Mouse (Mus musculus) stomach, embryonic 16.5 days (tissue): Measurements from ENCODE around the gene Tulp2. TPM values are rescaled to one million over a fixed set of nuclear protein-coding genes. Genes with fewer than 3 reads are reported as not detected.

Experiments
- ATAC-seq: fragments of 200-750 bp; cut with Nextera tagmentation; 2 replicates; pipeline ENCODE4 v1.8.0; 2017; ENCODE audit warnings: moderate number of reproducible peaks, moderate TSS enrichment; ENCODE audit not compliant: insufficient read depth, low FRiP score
- H3K27ac ChIP-seq: fragments of 300-500 bp; sonication (generic); 2 replicates; pipeline ENCODE4 v1.5.1; 2014; ENCODE audit warnings: low read length
- H3K27me3 ChIP-seq: fragments of 300-500 bp; sonication (generic); 2 replicates; pipeline ENCODE4 v1.6.1; 2014; ENCODE audit warnings: low read length, control low read depth, mixed read lengths; ENCODE audit not compliant: control insufficient read depth, insufficient read depth
- H3K36me3 ChIP-seq: fragments of 300-500 bp; sonication (generic); 2 replicates; pipeline ENCODE4 v1.6.1; 2014; ENCODE audit warnings: low read length; ENCODE audit not compliant: control insufficient read depth, insufficient read depth
- H3K4me1 ChIP-seq: fragments of 300-500 bp; sonication (generic); 2 replicates; pipeline ENCODE4 v1.6.1; 2014; ENCODE audit warnings: low read length, control low read depth, mixed read lengths; ENCODE audit not compliant: control insufficient read depth, insufficient read depth
- H3K4me2 ChIP-seq: fragments of 300-500 bp; sonication (generic); 2 replicates; pipeline ENCODE4 v1.6.1; 2014; ENCODE audit warnings: low read depth, low read length, mixed read lengths
- H3K4me3 ChIP-seq: fragments of 300-500 bp; sonication (generic); replicated peaks from 2 replicates; pipeline ENCODE4 v1.5.1; 2014; ENCODE audit warnings: mild to moderate bottlenecking, low read length
- H3K9ac ChIP-seq: fragments of 300-500 bp; sonication (generic); 2 replicates; pipeline ENCODE4 v1.6.1; 2014; ENCODE audit warnings: low read length
- H3K9me3 ChIP-seq: fragments of 300-500 bp; sonication (generic); replicated peaks from 2 replicates; pipeline ENCODE4 v1.6.1; 2016; ENCODE audit warnings: low read length, control low read depth; ENCODE audit not compliant: control insufficient read depth
- WGBS: fragments of 180-500 bp; shearing (Covaris S2); extraction: QIAGEN DNeasy Blood & Tissue Kit; methylation state at CpG from one replicate; pipeline ENCODE4 v1.1.7; 2014; 5-methylcytosine and 5-hydroxymethylcytosine counted together
- polyA plus RNA-seq: library from polyadenylated mRNA; unstranded; fragments of >200 nt; fragmentation: Nextera tagmentation; extraction: Ambion mirVana; gene quantifications from 2 replicates; pipeline ENCODE4 v1.2.1, GENCODE M21; 2015

Tulp2 gene
- 1.4 and 1.5 TPM in 2 replicates for polyA plus RNA-seq

- no peak within 1 kb of the TSS for H3K4me2 ChIP-seq
- 0 out of 2 replicates have a peak, but pooled peaks cover 2% of the 10 kb centered on the region for H3K4me1 ChIP-seq
- H3K9ac ChIP-seq: no peak within 1 kb of the TSS
- H3K4me3 ChIP-seq: no peak within 1 kb of the TSS
- no peaks in the 10 kb centered on the region for H3K9me3 ChIP-seq
- ATAC-seq: peak; percentile 84
- WGBS: 53% methylated on average over 15 of the region's 15 CpGs
- no peaks in the 10 kb centered on the region for H3K27me3 ChIP-seq
- no peaks in the 10 kb centered on the region for H3K36me3 ChIP-seq
- no peak within 1 kb of the TSS for H3K27ac ChIP-seq
These were observed at the start of gene Tulp2 for GRCm38 (mm10) chr7:45481374-45481927. Gene Tulp2 (plus strand): TSS chr7:45481877.

- peak overlapping the region; percentile 84 for H3K9ac ChIP-seq
- peaks cover 37% of the 10 kb centered on the region for H3K4me1 ChIP-seq
- peak overlapping the region; percentile 89 for H3K4me2 ChIP-seq
- H3K36me3 ChIP-seq: no peaks in the 10 kb centered on the region; the same call in 1 of the 2 replicates
- 0% methylated on average over 7 of the region's 7 CpGs for WGBS
- no peak for ATAC-seq
- H3K27me3 ChIP-seq: no peaks in the 10 kb centered on the region
- H3K4me3 ChIP-seq: peak overlapping the region; percentile 81
- no peaks in the 10 kb centered on the region for H3K9me3 ChIP-seq
- peak overlapping the region; percentile 88 for H3K27ac ChIP-seq
These were observed 47.9 kb upstream of the Tulp2 start for GRCm38 (mm10) chr7:45433835-45434202.

GRCm38 (mm10) chr7:45434203-45435015, 47.3 kb upstream of the Tulp2 start, which contains the start of gene Gys1:
Gene Gys1 (plus strand): TSS chr7:45434844.
- Histone ChIP-seq H3K27ac (peak within 1 kb of the TSS; percentile 88), H3K36me3 (no peaks in the 10 kb centered on the region; the same call in 1 of the 2 replicates), H3K4me1 (peaks cover 37% of the 10 kb centered on the region), H3K9me3 (no peaks in the 10 kb centered on the region), H3K9ac (peak within 1 kb of the TSS; percentile 87), H3K4me2 (peak within 1 kb of the TSS; percentile 89), H3K4me3 (peak within 1 kb of the TSS; percentile 81), H3K27me3 (no peaks in the 10 kb centered on the region)
- ATAC-seq: peak; percentile 97
- WGBS: under 1% methylated on average over 45 of the region's 45 CpGs

- under 1% methylated on average over 16 of the region's 16 CpGs for WGBS
- ATAC-seq: no peak
These were observed 46.6 kb upstream of the Tulp2 start for GRCm38 (mm10) chr7:45435038-45435437.

GRCm38 (mm10) chr7:45436444-45436843, 45.2 kb upstream of the Tulp2 start:
- Histone ChIP-seq H3K9ac (peak overlapping the region; percentile 28; the same call in 1 of the 2 replicates), H3K4me2 (peak overlapping the region; percentile 56; the same call in 1 of the 2 replicates), H3K36me3 (no peaks in the 10 kb centered on the region; the same call in 1 of the 2 replicates), H3K27ac (no peak overlapping the region), H3K4me3 (no peak overlapping the region), H3K9me3 (no peaks in the 10 kb centered on the region), H3K27me3 (no peaks in the 10 kb centered on the region), H3K4me1 (peaks cover 37% of the 10 kb centered on the region)
- 90% methylated on average over 5 of the region's 5 CpGs for WGBS
- no peak for ATAC-seq

More at GRCm38 (mm10) chr7:45435038-45435437, 46.6 kb upstream of the Tulp2 start:
- Histone ChIP-seq H3K4me2 (peak overlapping the region; percentile 56), H3K4me3 (peak overlapping the region; percentile 81), H3K4me1 (peaks cover 37% of the 10 kb centered on the region), H3K27me3 (no peaks in the 10 kb centered on the region), H3K9me3 (no peaks in the 10 kb centered on the region), H3K36me3 (no peaks in the 10 kb centered on the region; the same call in 1 of the 2 replicates), H3K9ac (peak overlapping the region; percentile 87), H3K27ac (peak overlapping the region; percentile 78)

- H3K4me3 ChIP-seq: no peak overlapping the region
- H3K9ac ChIP-seq: peak overlapping the region; percentile 53; the same call in 1 of the 2 replicates
- no peak overlapping the region for H3K27ac ChIP-seq
- H3K27me3 ChIP-seq: no peaks in the 10 kb centered on the region
- H3K9me3 ChIP-seq: no peaks in the 10 kb centered on the region
- no peak for ATAC-seq
- no peaks in the 10 kb centered on the region for H3K36me3 ChIP-seq
- H3K4me2 ChIP-seq: peak overlapping the region; percentile 36; the same call in 1 of the 2 replicates
- 48% methylated on average over 6 of the region's 6 CpGs for WGBS
- peaks cover 37% of the 10 kb centered on the region for H3K4me1 ChIP-seq
These were observed 44.6 kb upstream of the Tulp2 start for GRCm38 (mm10) chr7:45437046-45437445.

- Histone ChIP-seq H3K27ac (no peak within 1 kb of the TSS), H3K4me1 (peaks cover 35% of the 10 kb centered on the region), H3K27me3 (no peaks in the 10 kb centered on the region), H3K4me2 (peak within 1 kb of the TSS; percentile 36), H3K36me3 (no peaks in the 10 kb centered on the region), H3K9me3 (no peaks in the 10 kb centered on the region), H3K4me3 (no peak within 1 kb of the TSS), H3K9ac (peak within 1 kb of the TSS; percentile 53; the same call in 1 of the 2 replicates)
- ATAC-seq: no peak
- WGBS: 26% methylated on average over 19 of the region's 19 CpGs
These were observed 44.0 kb upstream of the Tulp2 start, which contains the start of gene Ruvbl2 for GRCm38 (mm10) chr7:45437521-45438276. Gene Ruvbl2 (minus strand): TSS chr7:45438096.

- H3K4me3 ChIP-seq: no peak overlapping the region
- H3K27ac ChIP-seq: no peak overlapping the region
- H3K36me3 ChIP-seq: no peaks in the 10 kb centered on the region
- no peak for ATAC-seq
- H3K27me3 ChIP-seq: no peaks in the 10 kb centered on the region
- no peak overlapping the region for H3K4me2 ChIP-seq
- H3K9ac ChIP-seq: no peak overlapping the region
- H3K4me1 ChIP-seq: no peaks in the 10 kb centered on the region
- no peaks in the 10 kb centered on the region for H3K9me3 ChIP-seq
- 76% methylated on average over 22 of the region's 22 CpGs for WGBS
These were observed 37.9 kb upstream of the Tulp2 start for GRCm38 (mm10) chr7:45443526-45444420.
